Mouse (Mus musculus) lung, postnatal 10 days (tissue): Measurements from ENCODE around the gene Olfr559.

Experiments used
- DNase-seq: peaks from one replicate; pipeline ENCODE4 v3.0.0; 2021

Gene Olfr559

GRCm38 (mm10) chr7:102727391-102727790 lies at the start of gene Olfr559:
TSS of gene Olfr559 (minus strand) at chr7:102727491.
- no peak for DNase-seq

- no peak for DNase-seq
Observed at GRCm38 (mm10) chr7:102770921-102771320, 43.6 kb upstream of the Olfr559 start, which contains the start of gene Olfr561. TSS of gene Olfr561 (plus strand) at chr7:102771221.

- no peak for DNase-seq
Observed at GRCm38 (mm10) chr7:102759266-102759665, 32.0 kb upstream of the Olfr559 start, which contains the start of the genes Olfr560 and Olfr78. TSS of gene Olfr560 (minus strand) at chr7:102759366. TSS of gene Olfr78 (minus strand) at chr7:102759471.

- peak; percentile 4 for DNase-seq
Observed at GRCm38 (mm10) chr7:102752086-102752485, 24.8 kb upstream of the Olfr559 start.

GRCm38 (mm10) chr7:102737705-102738104 lies 10.4 kb upstream of the Olfr559 start:
- DNase-seq: no peak

- DNase-seq: no peak
Observed at GRCm38 (mm10) chr7:102733793-102734192, 6.5 kb upstream of the Olfr559 start.

- no peak for DNase-seq
Observed at GRCm38 (mm10) chr7:102718970-102719369, 8.3 kb downstream of the Olfr559 start, which contains the start of gene Olfr33. TSS of gene Olfr33 (minus strand) at chr7:102719070.

- DNase-seq: no peak
Observed at GRCm38 (mm10) chr7:102701915-102702314, 25.4 kb downstream of the Olfr559 start, which contains the start of gene Olfr558. TSS of gene Olfr558 (plus strand) at chr7:102702215.

GRCm38 (mm10) chr7:102698461-102698860 lies 28.8 kb downstream of the Olfr559 start:
- DNase-seq: no peak

GRCm38 (mm10) chr7:102695358-102696125 lies 31.7 kb downstream of the Olfr559 start, which contains the start of gene Olfr557:
TSS of gene Olfr557 (plus strand) at chr7:102695910.
- DNase-seq: peak; percentile 50

- peak; percentile 94 for DNase-seq
Observed at GRCm38 (mm10) chr7:102686944-102687501, 40.3 kb downstream of the Olfr559 start, which contains the start of gene Trim68. TSS of gene Trim68 (minus strand) at chr7:102687327.

GRCm38 (mm10) chr7:102681916-102682315 lies 45.4 kb downstream of the Olfr559 start:
- no peak for DNase-seq

GRCm38 (mm10) chr7:102676225-102676624 lies 51.1 kb downstream of the Olfr559 start:
- DNase-seq: no peak
